Mouse (Mus musculus) layer of hippocampus, adult 9-11 months (tissue): Measurements from ENCODE around the gene Ank2.
A peak's percentile ranks its signal among the peaks of the same experiment; 100 is the strongest.

Source experiments
- DNase-seq: peaks from one replicate; pipeline ENCODE4 v3.0.0; 2022

The Ank2 gene

GRCm38 (mm10) chr3:127281390-127281789 is 217.8 kb downstream of the Ank2 start:
- DNase-seq, result no peak

- DNase-seq, result no peak
Measured at GRCm38 (mm10) chr3:127280376-127280775, 218.8 kb downstream of the Ank2 start.

- DNase-seq, result no peak
Measured at GRCm38 (mm10) chr3:127275953-127276352, 223.2 kb downstream of the Ank2 start.

GRCm38 (mm10) chr3:127272801-127273200 is 226.3 kb downstream of the Ank2 start:
- DNase-seq, result no peak

- no peak for DNase-seq
Measured at GRCm38 (mm10) chr3:127269616-127270015, 229.5 kb downstream of the Ank2 start.

- peak; percentile 20 for DNase-seq
Measured at GRCm38 (mm10) chr3:127267846-127268245, 231.3 kb downstream of the Ank2 start.

GRCm38 (mm10) chr3:127265732-127266131 is 233.4 kb downstream of the Ank2 start:
- peak; percentile 51 for DNase-seq

- no peak for DNase-seq
Measured at GRCm38 (mm10) chr3:127265182-127265581, 234.0 kb downstream of the Ank2 start.

- DNase-seq, result no peak
Measured at GRCm38 (mm10) chr3:127260786-127261166, 238.4 kb downstream of the Ank2 start.

- DNase-seq, result no peak
Measured at GRCm38 (mm10) chr3:127260007-127260785, 239.0 kb downstream of the Ank2 start.

GRCm38 (mm10) chr3:127258466-127259075 is 240.6 kb downstream of the Ank2 start:
- DNase-seq, result no peak

- DNase-seq, result no peak
Measured at GRCm38 (mm10) chr3:127257969-127258368, 241.2 kb downstream of the Ank2 start.

GRCm38 (mm10) chr3:127257279-127257925 is 241.7 kb downstream of the Ank2 start:
- DNase-seq, result peak; percentile 78

- no peak for DNase-seq
Measured at GRCm38 (mm10) chr3:127256681-127257080, 242.5 kb downstream of the Ank2 start.

- DNase-seq, result no peak
Measured at GRCm38 (mm10) chr3:127250930-127251329, 248.2 kb downstream of the Ank2 start.

- no peak for DNase-seq
Measured at GRCm38 (mm10) chr3:127248611-127249010, 250.5 kb downstream of the Ank2 start.

- no peak for DNase-seq
Measured at GRCm38 (mm10) chr3:127246989-127247708, 252.0 kb downstream of the Ank2 start.

- DNase-seq, result no peak
Measured at GRCm38 (mm10) chr3:127243928-127244642, 255.1 kb downstream of the Ank2 start.

- no peak for DNase-seq
Measured at GRCm38 (mm10) chr3:127242234-127242810, 256.8 kb downstream of the Ank2 start.

- no peak for DNase-seq
Measured at GRCm38 (mm10) chr3:127235271-127235670, 263.9 kb downstream of the Ank2 start.

GRCm38 (mm10) chr3:127225799-127226730 is 273.1 kb downstream of the Ank2 start:
- DNase-seq, result peak; percentile 73
